Mouse (Mus musculus) thymus, adult 2 months (tissue): ENCODE results near the gene Cdc42ep4.

Experiments
- CTCF ChIP-seq: fragments of 200-500 bp; IDR thresholded peaks from 2 replicates; pipeline ENCODE4 v1.5.1; 2012; ENCODE audit warnings: mild to moderate bottlenecking, control low read depth, low read length, moderate library complexity, borderline replicate concordance; ENCODE audit not compliant: control insufficient read depth, poor library complexity, insufficient read depth; ENCODE audit errors: extremely low read depth
- POLR2A ChIP-seq: fragments of 200-500 bp; IDR thresholded peaks from 2 replicates; pipeline ENCODE4 v1.6.1; 2012; ENCODE audit warnings: mild to moderate bottlenecking, low read length, control low read depth, moderate library complexity; ENCODE audit not compliant: control insufficient read depth, poor library complexity, insufficient read depth; ENCODE audit errors: extremely low read depth

DNA sequence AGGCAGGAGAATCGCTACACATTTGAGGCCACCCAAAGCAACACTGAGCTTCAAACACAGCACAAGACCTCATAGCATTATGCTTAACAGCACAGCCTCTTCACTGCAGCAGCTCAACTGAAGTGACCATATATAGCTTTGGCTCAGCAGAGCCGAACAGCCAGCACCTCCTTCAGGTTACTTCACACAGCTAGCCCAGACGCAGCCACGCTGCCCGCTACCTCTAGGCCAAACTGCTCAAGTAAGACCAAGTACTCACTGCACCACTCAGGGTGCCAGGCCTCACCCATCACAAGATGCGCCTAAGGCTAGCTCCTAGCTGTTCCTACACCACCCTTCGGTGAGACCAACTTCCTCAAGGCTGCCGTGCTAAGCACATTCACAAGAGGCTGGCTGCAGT, 73.3 kb downstream of the Cdc42ep4 start:
- TF ChIP-seq POLR2A, result no peak
- TF ChIP-seq CTCF, result no peak
